Mouse (Mus musculus) liver, embryonic 14.5 days (tissue): ENCODE data around the gene Dtymk. TPM values are rescaled to one million over a fixed set of nuclear protein-coding genes. Genes with fewer than 3 reads are reported as not detected.
A peak's percentile ranks its signal among the peaks of the same experiment; 100 is the strongest.

Experiments used
- ATAC-seq: fragments of 200-750 bp; cut with Nextera tagmentation; 2 replicates; pipeline ENCODE4 v1.8.0; 2017; ENCODE audit warnings: moderate number of reproducible peaks, mild to moderate bottlenecking, moderate library complexity; ENCODE audit not compliant: insufficient read depth
- DNase-seq, 3 experiments: peaks; one replicate each; pipeline ENCODE4 v3.0.0-alpha.2; 2012 to 2013; ENCODE audit warnings: low read depth in 3 of 3, low spot score in 3 of 3
- H3K27ac ChIP-seq: fragments of 300-500 bp; sonication (generic); 2 replicates; pipeline ENCODE4 v1.5.1; 2014; ENCODE audit warnings: moderate library complexity, mild to moderate bottlenecking, control low read depth, inconsistent platforms
- H3K27me3 ChIP-seq: fragments of 300-500 bp; sonication (generic); 2 replicates; pipeline ENCODE4 v1.6.1; 2014; ENCODE audit warnings: mild to moderate bottlenecking, low read length, moderate library complexity; ENCODE audit not compliant: control insufficient read depth, insufficient read depth
- H3K36me3 ChIP-seq: fragments of 300-500 bp; sonication (generic); replicated peaks from 2 replicates; pipeline ENCODE4 v1.6.1; 2014; ENCODE audit warnings: low read depth; ENCODE audit not compliant: control insufficient read depth, insufficient read depth
- H3K4me1 ChIP-seq, 2 experiments: fragments of 200-500 bp in 1 of 2; fragments of 300-500 bp in 1 of 2; sonication (generic) in 1 of 2; replicated peaks; 2 replicates each; pipeline ENCODE4 v1.6.1; 2012 to 2014; ENCODE audit warnings: antibody characterized with exemption in 1 of 2, inconsistent platforms in 1 of 2, low read length in 1 of 2; ENCODE audit not compliant: control insufficient read depth in 2 of 2, insufficient read depth in 2 of 2
- H3K4me2 ChIP-seq: fragments of 300-500 bp; sonication (generic); 2 replicates; pipeline ENCODE4 v1.6.1; 2014; ENCODE audit warnings: low read depth, mild to moderate bottlenecking, control low read depth, moderate library complexity
- H3K4me3 ChIP-seq, 2 experiments: fragments of 200-500 bp in 1 of 2; fragments of 300-500 bp in 1 of 2; sonication (generic) in 1 of 2; 2 replicates each; pipeline ENCODE4 v1.5.1; 2012 to 2014; ENCODE audit warnings: low read depth in 2 of 2, low read length in 2 of 2, mild to moderate bottlenecking in 2 of 2, control low read depth in 1 of 2, inconsistent platforms in 1 of 2, moderate library complexity in 1 of 2; ENCODE audit not compliant: insufficient read depth in 1 of 2
- H3K9ac ChIP-seq: fragments of 300-500 bp; sonication (generic); replicated peaks from 2 replicates; pipeline ENCODE4 v1.6.1; 2014; ENCODE audit warnings: mild to moderate bottlenecking, control low read depth, moderate library complexity
- H3K9me3 ChIP-seq: fragments of 300-500 bp; sonication (generic); 2 replicates; pipeline ENCODE4 v1.6.1; 2016; ENCODE audit warnings: low read length, mixed read lengths; ENCODE audit not compliant: control insufficient read depth
- CTCF ChIP-seq: IDR thresholded peaks from 2 replicates; pipeline ENCODE4 v1.5.1; 2016; ENCODE audit warnings: antibody characterized with exemption, low read depth, control low read depth
- EP300 ChIP-seq: IDR thresholded peaks from 2 replicates; pipeline ENCODE4 v1.6.1; 2016; ENCODE audit warnings: antibody characterized with exemption, low read depth
- WGBS: fragments of 180-500 bp; shearing (Covaris S2); extraction: QIAGEN DNeasy Blood & Tissue Kit; methylation state at CpG from one replicate; pipeline ENCODE4 v1.1.7; 2014; ENCODE audit not compliant: insufficient replicate concordance; 5-methylcytosine and 5-hydroxymethylcytosine counted together
- polyA plus RNA-seq, 2 experiments: library from polyadenylated mRNA; depleted of rRNA in 1 of 2; stranded (reverse) in 1 of 2; unstranded in 1 of 2; fragments of >200 nt; fragmentation: Nextera tagmentation in 1 of 2; extraction: Ambion mirVana in 1 of 2; gene quantifications; 2 replicates each; pipeline versions ENCODE4 v1.2.1 to v1.2.3; 2012 to 2014

Dtymk gene
- polyA plus RNA-seq, 2 experiments = 128 to 148 TPM

- DNase-seq (peak in 1 of 3 experiments; percentile 39), ATAC-seq (no peak)
- Histone ChIP-seq H3K4me1 (peaks cover 28 to 31% of the 10 kb centered on the region in 2 experiments), H3K9ac (peak overlapping the region; percentile 68), H3K4me3 (peak overlapping the region; percentile 39 to 67), H3K27ac (peak overlapping the region; percentile 77), H3K9me3 (no peaks in the 10 kb centered on the region), H3K4me2 (peak overlapping the region; percentile 87), H3K27me3 (no peaks in the 10 kb centered on the region), H3K36me3 (peaks cover 31% of the 10 kb centered on the region)
- TF ChIP-seq CTCF = no peak
- no peak for TF ChIP-seq EP300
- 42% methylated on average over 5 of the region's 5 CpGs for WGBS
Measured at GRCm38 (mm10) chr1:93805221-93805951, 3.7 kb upstream of the Dtymk start.

DNA sequence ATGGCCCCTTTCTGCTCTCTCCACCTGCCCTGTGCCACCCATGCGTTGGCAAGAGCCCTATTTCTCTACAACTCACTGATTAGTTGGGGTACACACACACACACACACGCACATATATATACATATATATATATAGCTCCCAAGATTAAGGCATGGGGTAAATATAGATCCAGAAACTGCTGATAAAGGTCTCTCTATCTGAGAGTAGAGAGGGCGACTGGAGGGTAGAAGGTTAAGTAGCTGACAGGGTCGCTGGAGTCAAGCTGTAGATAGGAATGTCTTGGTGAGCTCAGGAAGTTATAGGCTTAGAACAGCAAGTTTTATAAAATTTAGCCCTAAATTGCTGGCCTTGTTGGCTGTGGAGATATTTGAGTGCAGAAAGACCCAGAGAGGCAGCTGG, 3.1 kb upstream of the Dtymk start:
- no peaks in the 10 kb centered on the region for H3K9me3 ChIP-seq
- DNase-seq (no peak), ATAC-seq (no peak)
- peak overlapping the region; percentile 68 for H3K9ac ChIP-seq
- H3K27ac ChIP-seq = peak overlapping the region; percentile 77
- peak overlapping the region; percentile 67 to 88 for H3K4me3 ChIP-seq
- H3K4me2 ChIP-seq = peak overlapping the region; percentile 87
- H3K4me1 ChIP-seq = peaks cover 28 to 31% of the 10 kb centered on the region in 2 experiments
- H3K27me3 ChIP-seq = no peaks in the 10 kb centered on the region
- peaks cover 34% of the 10 kb centered on the region for H3K36me3 ChIP-seq
- WGBS = 29% methylated on average over 4 of the region's 4 CpGs
- no peak for TF ChIP-seq EP300
- no peak for TF ChIP-seq CTCF

- DNase-seq (peak; percentile 92 to 93 (median 93)), ATAC-seq (peak; percentile 89)
- Histone ChIP-seq H3K4me3 (peak within 1 kb of the TSS; percentile 67 to 88), H3K4me1 (peaks cover 28 to 31% of the 10 kb centered on the region in 2 experiments), H3K4me2 (peak within 1 kb of the TSS; percentile 87), H3K9me3 (no peaks in the 10 kb centered on the region), H3K27me3 (no peaks in the 10 kb centered on the region), H3K27ac (peak within 1 kb of the TSS; percentile 92), H3K9ac (peak within 1 kb of the TSS; percentile 78), H3K36me3 (peaks cover 35% of the 10 kb centered on the region)
- peak; percentile 97 for TF ChIP-seq CTCF
- TF ChIP-seq EP300 = 0 out of 2 replicates have a peak, but pooled peaks have one; percentile 9
- WGBS = under 1% methylated on average over 83 of the region's 94 CpGs
Measured at GRCm38 (mm10) chr1:93803556-93804507, 2.1 kb upstream of the Dtymk start, which contains the start of gene Ing5. TSS of gene Ing5 (plus strand) at chr1:93803965.

GRCm38 (mm10) chr1:93802771-93803170, 1.0 kb upstream of the Dtymk start:
- Histone ChIP-seq H3K27me3 (no peaks in the 10 kb centered on the region), H3K4me3 (peak overlapping the region; percentile 11 to 67; a peak in 3 of 4 replicates), H3K9ac (peak overlapping the region; percentile 68), H3K36me3 (peaks cover 27% of the 10 kb centered on the region), H3K27ac (peak overlapping the region; percentile 92), H3K9me3 (no peaks in the 10 kb centered on the region), H3K4me1 (peaks cover 28 to 31% of the 10 kb centered on the region in 2 experiments), H3K4me2 (peak overlapping the region; percentile 87)
- 52% methylated on average over 5 of the region's 5 CpGs for WGBS
- TF ChIP-seq EP300 (peak; percentile 54; the same call in 1 of the 2 replicates), CTCF (no peak)
- peak; percentile 43 to 53 (median 45) for DNase-seq
- no peak for ATAC-seq
